Mouse (Mus musculus): ENCODE data around the gene Calcrl. TPM values are rescaled to one million over a fixed set of nuclear protein-coding genes. Genes with fewer than 3 reads are reported as not detected.

The Calcrl gene
- total RNA-seq, 1 experiment, result 1.2 TPM

DNA sequence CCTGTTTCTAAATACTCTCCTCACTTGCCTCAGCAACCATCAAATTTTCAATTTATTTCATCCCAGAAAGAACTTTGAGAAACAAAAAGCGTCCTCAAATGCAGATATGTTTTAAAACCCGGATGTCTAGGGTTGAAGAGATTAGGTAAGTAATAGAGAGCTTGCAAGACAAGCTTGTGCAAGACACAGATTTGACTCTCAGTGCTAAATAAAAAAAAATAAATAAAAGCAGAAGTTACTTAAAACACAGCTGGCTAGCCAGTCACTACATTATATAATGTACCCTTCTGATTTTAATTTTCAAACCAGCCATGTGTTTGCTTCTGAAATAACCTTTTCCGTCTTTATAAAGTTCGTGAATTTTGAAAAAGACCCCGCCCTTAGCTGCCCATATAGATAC, 43.2 kb downstream of the Calcrl start:
- Histone ChIP-seq H3K9ac (ENCODE audit: insufficient read depth, low read depth, low read length, poor library complexity, severe bottlenecking) (no peak overlapping the region), H3K36me3 (ENCODE audit: control insufficient read depth, insufficient read depth, low read length, poor library complexity, severe bottlenecking) (no peaks in the 10 kb centered on the region), H3K9me3 (ENCODE audit: control insufficient read depth, insufficient read depth, low read depth, low read length) (no peaks in the 10 kb centered on the region), H3K4me3 (ENCODE audit: insufficient read depth in 1 of 2, low read depth in 1 of 2, low read length in 2 of 2, poor library complexity in 1 of 2, severe bottlenecking in 1 of 2) (no peak overlapping the region), H3K4me1 (ENCODE audit: control insufficient read depth in 2 of 2, insufficient read depth in 2 of 2, low read length in 2 of 2, poor library complexity in 1 of 2) (no peaks in the 10 kb centered on the region), H3K27ac (ENCODE audit: insufficient read depth, low read depth, low read length, poor library complexity, severe bottlenecking) (no peak overlapping the region)
- in situ Hi-C loops (cut with MboI; ENCODE audit: low sequenced_read_pairs in 2 of 2, unreplicated experiment in 2 of 2), result no loop called here
- DNase-seq (ENCODE audit: low read depth, low spot score), result no peak
- TF ChIP-seq MAFK (IDR thresholded peaks at IDR 0.05; ENCODE audit: insufficient read depth, low read depth, low read length) (no peak), ZNF384 (IDR thresholded peaks at IDR 0.05; ENCODE audit: low read depth, low read length) (no peak), HCFC1 (IDR thresholded peaks at IDR 0.05; ENCODE audit: borderline replicate concordance, insufficient read depth, low read length) (no peak), ZC3H11A (IDR thresholded peaks at IDR 0.05; ENCODE audit: borderline replicate concordance, low read depth, low read length) (no peak), CHD2 (IDR thresholded peaks at IDR 0.05; ENCODE audit: low read depth, low read length) (no peak)

GRCm38 (mm10) chr2:84380816-84381215, 44.4 kb downstream of the Calcrl start:
- Histone ChIP-seq H3K4me3 (ENCODE audit: insufficient read depth in 1 of 2, low read depth in 1 of 2, low read length in 2 of 2, poor library complexity in 1 of 2, severe bottlenecking in 1 of 2) (no peak overlapping the region), H3K4me1 (ENCODE audit: control insufficient read depth in 2 of 2, insufficient read depth in 2 of 2, low read length in 2 of 2, poor library complexity in 1 of 2) (no peaks in the 10 kb centered on the region), H3K27ac (ENCODE audit: insufficient read depth, low read depth, low read length, poor library complexity, severe bottlenecking) (no peak overlapping the region), H3K36me3 (ENCODE audit: control insufficient read depth, insufficient read depth, low read length, poor library complexity, severe bottlenecking) (no peaks in the 10 kb centered on the region), H3K9ac (ENCODE audit: insufficient read depth, low read depth, low read length, poor library complexity, severe bottlenecking) (no peak overlapping the region), H3K9me3 (ENCODE audit: control insufficient read depth, insufficient read depth, low read depth, low read length) (no peaks in the 10 kb centered on the region)
- DNase-seq (ENCODE audit: low read depth, low spot score), result no peak
- in situ Hi-C loops (cut with MboI; ENCODE audit: low sequenced_read_pairs in 2 of 2, unreplicated experiment in 2 of 2), result no loop called here
- TF ChIP-seq ZC3H11A (IDR thresholded peaks at IDR 0.05; ENCODE audit: borderline replicate concordance, low read depth, low read length) (no peak), ZNF384 (IDR thresholded peaks at IDR 0.05; ENCODE audit: low read depth, low read length) (no peak), CHD2 (IDR thresholded peaks at IDR 0.05; ENCODE audit: low read depth, low read length) (no peak), HCFC1 (IDR thresholded peaks at IDR 0.05; ENCODE audit: borderline replicate concordance, insufficient read depth, low read length) (no peak), MAFK (IDR thresholded peaks at IDR 0.05; ENCODE audit: insufficient read depth, low read depth, low read length) (no peak)

GRCm38 (mm10) chr2:84378678-84379077, 46.5 kb downstream of the Calcrl start:
- DNase-seq (ENCODE audit: low read depth, low spot score), result no peak
- H3K27ac ChIP-seq (ENCODE audit: insufficient read depth, low read depth, low read length, poor library complexity, severe bottlenecking), result no peak overlapping the region
- no peak overlapping the region for H3K4me3 ChIP-seq (ENCODE audit: insufficient read depth in 1 of 2, low read depth in 1 of 2, low read length in 2 of 2, poor library complexity in 1 of 2, severe bottlenecking in 1 of 2)
- H3K36me3 ChIP-seq (ENCODE audit: control insufficient read depth, insufficient read depth, low read length, poor library complexity, severe bottlenecking), result no peaks in the 10 kb centered on the region
- H3K9me3 ChIP-seq (ENCODE audit: control insufficient read depth, insufficient read depth, low read depth, low read length), result no peaks in the 10 kb centered on the region
- H3K4me1 ChIP-seq (ENCODE audit: control insufficient read depth in 2 of 2, insufficient read depth in 2 of 2, low read length in 2 of 2, poor library complexity in 1 of 2), result no peaks in the 10 kb centered on the region
- in situ Hi-C loops (cut with MboI; ENCODE audit: low sequenced_read_pairs in 2 of 2, unreplicated experiment in 2 of 2), result no loop called here
- no peak overlapping the region for H3K9ac ChIP-seq (ENCODE audit: insufficient read depth, low read depth, low read length, poor library complexity, severe bottlenecking)
- TF ChIP-seq ZNF384 (IDR thresholded peaks at IDR 0.05; ENCODE audit: low read depth, low read length) (no peak), MAFK (IDR thresholded peaks at IDR 0.05; ENCODE audit: insufficient read depth, low read depth, low read length) (no peak), ZC3H11A (IDR thresholded peaks at IDR 0.05; ENCODE audit: borderline replicate concordance, low read depth, low read length) (no peak), HCFC1 (IDR thresholded peaks at IDR 0.05; ENCODE audit: borderline replicate concordance, insufficient read depth, low read length) (no peak), CHD2 (IDR thresholded peaks at IDR 0.05; ENCODE audit: low read depth, low read length) (no peak)

DNA sequence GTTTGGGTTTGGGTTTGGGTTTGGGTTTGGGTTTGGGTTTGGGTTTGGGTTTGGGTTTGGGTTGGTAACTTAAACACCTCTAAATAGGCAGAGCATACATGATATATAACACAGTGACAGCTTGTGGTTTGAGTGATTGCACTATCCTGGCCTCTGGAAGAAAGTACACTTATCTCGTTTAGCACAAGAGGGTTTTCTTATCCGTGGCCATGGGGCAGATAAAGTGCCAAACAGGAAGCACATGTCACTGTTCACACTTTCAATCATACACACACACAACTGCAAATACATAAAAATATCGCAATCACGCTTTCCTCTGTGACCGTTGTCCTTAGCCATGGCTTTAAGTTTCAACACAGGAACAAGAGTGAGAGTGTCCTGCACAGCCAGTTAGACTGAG, 56.0 kb downstream of the Calcrl start:
- no peak overlapping the region for H3K27ac ChIP-seq (ENCODE audit: insufficient read depth, low read depth, low read length, poor library complexity, severe bottlenecking)
- no peak overlapping the region for H3K4me3 ChIP-seq (ENCODE audit: insufficient read depth in 1 of 2, low read depth in 1 of 2, low read length in 2 of 2, poor library complexity in 1 of 2, severe bottlenecking in 1 of 2)
- TF ChIP-seq MAFK (IDR thresholded peaks at IDR 0.05; ENCODE audit: insufficient read depth, low read depth, low read length) (no peak), HCFC1 (IDR thresholded peaks at IDR 0.05; ENCODE audit: borderline replicate concordance, insufficient read depth, low read length) (no peak), ZC3H11A (IDR thresholded peaks at IDR 0.05; ENCODE audit: borderline replicate concordance, low read depth, low read length) (no peak), ZNF384 (IDR thresholded peaks at IDR 0.05; ENCODE audit: low read depth, low read length) (no peak), CHD2 (IDR thresholded peaks at IDR 0.05; ENCODE audit: low read depth, low read length) (no peak)
- H3K36me3 ChIP-seq (ENCODE audit: control insufficient read depth, insufficient read depth, low read length, poor library complexity, severe bottlenecking), result no peaks in the 10 kb centered on the region
- no peaks in the 10 kb centered on the region for H3K4me1 ChIP-seq (ENCODE audit: control insufficient read depth in 2 of 2, insufficient read depth in 2 of 2, low read length in 2 of 2, poor library complexity in 1 of 2)
- H3K9ac ChIP-seq (ENCODE audit: insufficient read depth, low read depth, low read length, poor library complexity, severe bottlenecking), result no peak overlapping the region
- no peak for DNase-seq (ENCODE audit: low read depth, low spot score)
- H3K9me3 ChIP-seq (ENCODE audit: control insufficient read depth, insufficient read depth, low read depth, low read length), result no peaks in the 10 kb centered on the region
- in situ Hi-C loops (cut with MboI; ENCODE audit: low sequenced_read_pairs in 2 of 2, unreplicated experiment in 2 of 2), result no loop called here

DNA sequence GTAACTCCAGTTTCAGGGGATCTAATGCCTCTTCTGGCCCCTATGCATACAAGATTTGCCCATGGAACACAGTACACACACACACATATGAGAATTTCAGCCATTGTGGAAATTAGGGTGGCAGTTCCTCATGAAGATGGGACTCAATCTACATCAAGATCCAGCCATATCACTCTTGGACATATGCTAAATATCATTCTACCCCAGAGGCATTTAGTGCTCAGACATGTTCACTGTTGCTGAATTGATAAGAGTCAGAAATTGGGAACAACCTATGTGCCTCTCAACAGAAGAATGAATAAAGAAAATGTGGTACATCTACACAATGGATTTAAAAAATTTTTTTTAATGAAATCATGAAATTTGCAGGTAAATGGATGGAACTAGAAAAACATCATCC, 58.5 kb downstream of the Calcrl start:
- TF ChIP-seq ZC3H11A (IDR thresholded peaks at IDR 0.05; ENCODE audit: borderline replicate concordance, low read depth, low read length) (no peak), MAFK (IDR thresholded peaks at IDR 0.05; ENCODE audit: insufficient read depth, low read depth, low read length) (no peak), CHD2 (IDR thresholded peaks at IDR 0.05; ENCODE audit: low read depth, low read length) (no peak), HCFC1 (IDR thresholded peaks at IDR 0.05; ENCODE audit: borderline replicate concordance, insufficient read depth, low read length) (no peak), ZNF384 (IDR thresholded peaks at IDR 0.05; ENCODE audit: low read depth, low read length) (no peak)
- DNase-seq (ENCODE audit: low read depth, low spot score), result no peak
- H3K9me3 ChIP-seq (ENCODE audit: control insufficient read depth, insufficient read depth, low read depth, low read length), result no peaks in the 10 kb centered on the region
- in situ Hi-C loops (cut with MboI; ENCODE audit: low sequenced_read_pairs in 2 of 2, unreplicated experiment in 2 of 2), result no loop called here
- H3K36me3 ChIP-seq (ENCODE audit: control insufficient read depth, insufficient read depth, low read length, poor library complexity, severe bottlenecking), result no peaks in the 10 kb centered on the region
- H3K9ac ChIP-seq (ENCODE audit: insufficient read depth, low read depth, low read length, poor library complexity, severe bottlenecking), result no peak overlapping the region
- no peak overlapping the region for H3K27ac ChIP-seq (ENCODE audit: insufficient read depth, low read depth, low read length, poor library complexity, severe bottlenecking)
- H3K4me3 ChIP-seq (ENCODE audit: insufficient read depth in 1 of 2, low read depth in 1 of 2, low read length in 2 of 2, poor library complexity in 1 of 2, severe bottlenecking in 1 of 2), result no peak overlapping the region
- no peaks in the 10 kb centered on the region for H3K4me1 ChIP-seq (ENCODE audit: control insufficient read depth in 2 of 2, insufficient read depth in 2 of 2, low read length in 2 of 2, poor library complexity in 1 of 2)
